Mouse (Mus musculus) heart, adult 8-10 months (tissue): ENCODE measurements around the gene Deaf1. TPM values are rescaled to one million over a fixed set of nuclear protein-coding genes. Genes with fewer than 3 reads are reported as not detected.

Experiments
- DNase-seq: peaks from one replicate; pipeline ENCODE4 v3.0.0; 2022; ENCODE audit warnings: low spot score
- total RNA-seq, 4 experiments: library from RNA; stranded (reverse); gene quantifications; 2 replicates each; pipeline ENCODE4 v1.2.4; 2022

Deaf1 gene
- 10 to 100 TPM; 10.8 to 14.7 (median 12.7) TPM for total RNA-seq

- peak; percentile 99 for DNase-seq
Observed at GRCm38 (mm10) chr7:141327469-141328372, at the start of gene Deaf1, which contains the start of gene Tmem80. Gene Deaf1, minus strand, starts transcription at chr7:141327690. Gene Tmem80, plus strand, starts transcription at chr7:141327739.

- DNase-seq, result no peak
Observed at GRCm38 (mm10) chr7:141374399-141374798, 46.9 kb upstream of the Deaf1 start.

GRCm38 (mm10) chr7:141373611-141374010 is 46.1 kb upstream of the Deaf1 start:
- no peak for DNase-seq

GRCm38 (mm10) chr7:141371942-141372595 is 44.6 kb upstream of the Deaf1 start:
- DNase-seq, result no peak

- DNase-seq, result no peak
Observed at GRCm38 (mm10) chr7:141369918-141370317, 42.4 kb upstream of the Deaf1 start.

GRCm38 (mm10) chr7:141367358-141367757 is 39.9 kb upstream of the Deaf1 start:
- no peak for DNase-seq

DNA sequence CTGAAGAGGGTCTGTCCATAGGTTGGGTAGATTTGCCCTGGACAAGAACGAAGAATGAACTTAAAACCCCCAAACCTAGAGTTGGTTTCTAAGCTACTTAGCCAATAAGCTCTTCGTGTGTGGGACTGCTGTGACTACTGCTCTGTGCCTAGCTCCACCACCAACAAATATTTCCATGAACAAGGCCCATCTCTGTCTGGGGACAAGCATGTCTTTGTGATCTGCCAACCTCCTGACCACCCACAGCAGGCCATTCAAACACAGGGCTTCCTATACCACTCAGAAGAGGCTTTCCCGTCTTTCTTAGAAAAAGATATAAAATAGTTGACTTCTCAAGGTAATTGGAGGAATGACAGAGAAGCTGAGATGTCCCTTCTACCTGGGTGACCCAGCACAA is 37.6 kb upstream of the Deaf1 start:
- no peak for DNase-seq

GRCm38 (mm10) chr7:141364349-141365048 is 37.0 kb upstream of the Deaf1 start:
- DNase-seq, result no peak

- DNase-seq, result no peak
Observed at GRCm38 (mm10) chr7:141363752-141364125, 36.2 kb upstream of the Deaf1 start.

DNA sequence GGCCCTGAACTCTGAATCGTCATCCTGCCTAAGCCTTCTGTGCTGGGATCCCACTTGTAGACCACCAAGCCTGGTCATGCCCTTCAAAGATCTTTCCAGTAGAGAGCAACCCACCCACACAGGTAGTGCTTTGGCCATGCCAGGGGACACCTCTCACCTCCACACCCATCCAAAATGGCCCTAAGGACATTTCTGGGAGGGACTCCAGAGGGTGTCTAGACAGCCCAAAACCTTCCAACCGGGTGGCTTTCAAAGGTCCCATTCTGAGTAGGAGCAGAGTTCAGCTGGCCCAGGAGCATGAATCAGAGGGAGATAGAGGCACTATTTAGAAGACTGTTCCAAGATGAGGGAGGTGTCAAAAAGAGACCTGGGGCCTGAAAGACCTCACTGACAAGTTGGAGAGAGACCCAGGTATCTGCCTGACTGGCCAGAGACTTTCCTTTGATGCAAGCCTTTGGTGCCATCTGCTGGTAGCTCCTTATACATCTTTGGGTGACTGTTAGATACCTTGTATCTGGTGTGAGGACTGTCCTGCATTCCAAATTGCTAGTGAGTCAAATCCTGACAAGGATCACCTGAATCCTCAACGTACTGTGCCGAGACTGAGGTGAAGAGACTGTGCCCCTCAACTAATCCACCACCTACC is 35.7 kb upstream of the Deaf1 start:
- peak; percentile 62 for DNase-seq

DNA sequence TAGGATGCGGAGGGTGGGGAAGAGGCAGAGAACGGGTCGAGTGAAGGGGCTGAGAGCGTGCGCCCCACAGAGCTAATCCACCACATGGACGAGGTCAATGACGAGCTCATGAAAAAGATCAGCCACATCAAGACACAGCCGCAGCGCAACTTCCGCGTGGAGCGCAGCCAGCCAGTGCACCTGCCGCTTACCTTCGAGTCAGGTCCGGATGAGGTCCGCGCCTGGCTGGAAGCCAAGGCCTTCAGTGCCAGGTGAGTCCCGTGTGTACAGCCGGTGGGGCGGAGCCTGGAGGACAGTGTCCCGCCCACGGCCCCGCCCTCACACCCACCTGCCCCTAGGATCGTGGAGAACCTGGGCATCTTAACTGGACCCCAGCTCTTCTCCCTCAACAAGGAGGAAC is 34.0 kb upstream of the Deaf1 start:
- DNase-seq, result no peak

GRCm38 (mm10) chr7:141356971-141357370 is 29.5 kb upstream of the Deaf1 start:
- no peak for DNase-seq

DNA sequence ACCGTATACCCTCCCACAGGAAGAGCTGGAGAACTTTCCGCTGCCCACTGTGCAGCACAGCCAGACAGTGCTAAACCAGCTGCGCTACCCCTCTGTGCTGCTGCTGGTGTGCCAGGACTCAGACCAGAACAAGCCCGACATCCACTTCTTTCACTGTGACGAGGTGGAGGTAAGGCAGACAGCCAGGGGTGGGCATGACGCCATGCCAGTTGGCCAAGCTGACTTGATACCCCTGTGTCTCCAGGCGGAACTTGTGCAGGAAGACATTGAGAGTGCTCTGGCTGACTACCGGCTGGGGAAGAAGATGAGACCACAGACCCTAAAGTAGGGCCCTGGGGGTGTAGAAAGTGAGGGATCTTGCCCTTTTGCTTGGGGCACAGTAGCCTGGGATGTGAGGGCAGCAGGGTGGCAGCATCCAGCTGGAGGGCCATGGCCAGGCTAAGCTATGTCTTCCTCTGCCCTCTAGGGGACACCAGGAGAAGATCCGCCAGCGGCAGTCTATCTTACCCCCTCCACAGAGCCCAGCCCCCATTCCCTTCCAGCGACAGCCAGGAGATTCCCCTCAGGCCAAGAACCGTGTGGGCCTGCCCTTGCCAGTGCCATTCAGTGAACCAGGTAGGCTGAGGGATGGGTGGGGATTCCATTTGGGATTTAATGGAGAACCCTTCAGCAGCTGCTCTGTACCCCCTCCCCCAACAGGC is 28.3 kb upstream of the Deaf1 start:
- DNase-seq, result no peak

GRCm38 (mm10) chr7:141355051-141355450 is 27.6 kb upstream of the Deaf1 start:
- DNase-seq, result no peak

DNA sequence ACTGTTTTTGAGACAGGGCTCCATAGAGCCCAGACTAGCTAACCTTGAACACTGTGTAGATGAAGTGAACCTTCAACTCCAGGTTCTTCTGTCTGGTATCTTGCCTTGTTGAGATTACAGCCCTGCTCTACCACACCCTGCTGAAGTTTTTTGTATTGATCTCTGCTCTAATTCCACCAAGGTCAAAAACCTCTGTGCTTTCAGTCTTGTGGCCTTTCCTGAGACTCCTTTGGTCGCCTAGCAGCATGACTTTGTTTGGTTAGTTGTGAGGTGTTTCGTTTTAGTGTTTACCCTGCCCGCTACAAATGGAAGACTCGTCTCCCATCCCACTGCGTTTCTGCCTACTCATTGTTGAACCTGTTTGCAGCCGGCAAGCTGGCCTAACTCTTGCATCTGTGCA is 23.6 kb upstream of the Deaf1 start:
- DNase-seq, result no peak

DNA sequence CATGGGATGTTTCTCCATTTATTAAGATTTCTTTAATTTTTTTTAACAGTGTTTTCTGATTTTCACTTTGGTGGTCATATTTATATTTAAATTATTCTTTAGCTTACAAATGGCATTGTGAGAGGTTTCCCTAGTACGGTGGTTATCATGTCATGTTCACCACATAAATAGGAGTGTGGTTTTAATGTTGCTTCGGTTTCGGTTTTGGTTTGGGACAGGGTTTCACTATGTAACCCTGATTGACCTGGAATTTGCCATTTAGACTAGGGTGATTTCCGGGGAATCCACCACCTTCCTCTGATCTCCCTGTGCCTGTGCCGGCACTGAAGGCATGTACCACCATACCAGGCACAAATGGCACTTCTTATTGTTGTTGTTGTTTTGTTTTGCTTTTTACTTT is 17.3 kb upstream of the Deaf1 start:
- DNase-seq, result no peak

- no peak for DNase-seq
Observed at GRCm38 (mm10) chr7:141343696-141344095, 16.2 kb upstream of the Deaf1 start.

GRCm38 (mm10) chr7:141343230-141343629 is 15.7 kb upstream of the Deaf1 start:
- DNase-seq, result no peak

- DNase-seq, result no peak
Observed at GRCm38 (mm10) chr7:141341689-141342226, 14.3 kb upstream of the Deaf1 start.

DNA sequence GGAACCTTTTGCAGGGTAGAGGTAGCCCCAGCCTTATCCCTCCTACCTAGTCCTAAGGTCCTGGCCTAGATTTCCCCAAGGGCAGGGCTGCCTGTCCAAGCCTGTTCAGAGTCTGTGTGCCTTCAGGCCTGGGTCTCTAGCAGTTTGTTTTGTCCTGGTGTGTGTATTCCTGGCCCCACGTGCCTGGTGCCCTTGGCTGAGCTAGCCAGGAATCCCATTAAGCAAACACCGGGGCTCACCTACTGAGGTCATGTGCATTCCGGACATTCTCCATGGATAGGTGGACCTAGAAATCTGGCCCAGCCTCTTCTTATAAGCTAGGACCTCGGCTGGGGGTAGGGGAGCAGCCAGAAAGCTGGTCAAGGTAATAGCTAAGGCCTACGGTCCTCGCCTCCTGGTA is 13.0 kb upstream of the Deaf1 start:
- no peak for DNase-seq

- DNase-seq, result no peak
Observed at GRCm38 (mm10) chr7:141340023-141340422, 12.5 kb upstream of the Deaf1 start.
